Mouse (Mus musculus) erythroid progenitor cell, adult 5-6 weeks (primary cell): Measurements from ENCODE around the gene Hfm1. TPM values are rescaled to one million over a fixed set of nuclear protein-coding genes. Genes with fewer than 3 reads are reported as not detected.

ENCODE experiments used
- total RNA-seq, 2 experiments: library from RNA; stranded (forward) in 1 of 2; stranded (reverse) in 1 of 2; fragments of 150-400 nt in 1 of 2; fragments of 186-747, 209-891 nt in 1 of 2; gene quantifications; 2 replicates each; pipeline versions ENCODE4 v1.2.3 to v1.2.4; 2015 to 2017; ENCODE audit warnings: low replicate concordance in 2 of 2

Hfm1 gene
- total RNA-seq, 2 experiments from 2014 or later: 5.0 TPM; not detected in 1

Other genes starting within 250 kb of the Hfm1 start
- gene Zfp644, start 229.0 kb downstream of the Hfm1 start, total RNA-seq (2015; ENCODE audit: low replicate concordance): 155 and 190 TPM in 2 replicates
- 116 and 155 TPM in 2 replicates for gene Zfp644, start 229.0 kb downstream of the Hfm1 start, total RNA-seq (2017; ENCODE audit: low replicate concordance)
- gene Cdc7, start 38.0 kb upstream of the Hfm1 start, total RNA-seq (2015; ENCODE audit: low replicate concordance): 45.4 and 69.6 TPM in 2 replicates
- 17.3 and 52.6 TPM in 2 replicates for gene Cdc7, start 38.0 kb upstream of the Hfm1 start, total RNA-seq (2017; ENCODE audit: low replicate concordance)